Mouse (Mus musculus) embryonic facial prominence, embryonic 11.5 days (tissue): ENCODE measurements around the gene 9930022D16Rik. TPM values are rescaled to one million over a fixed set of nuclear protein-coding genes. Genes with fewer than 3 reads are reported as not detected.

Experiments used
- ATAC-seq: fragments of 200-750 bp; cut with Nextera tagmentation; replicated peaks from 2 replicates; pipeline ENCODE4 v1.8.0; 2017; ENCODE audit warnings: low read depth; ENCODE audit not compliant: insufficient number of reproducible peaks, low FRiP score, low TSS enrichment
- DNase-seq: peaks from one replicate; pipeline ENCODE4 v3.0.0-alpha.2; 2015; ENCODE audit warnings: low spot score
- H3K27ac ChIP-seq: fragments of 300-500 bp; sonication (generic); replicated peaks from 2 replicates; pipeline ENCODE4 v1.5.1; 2014; ENCODE audit warnings: mild to moderate bottlenecking, low read depth, low read length, control low read depth
- H3K27me3 ChIP-seq: fragments of 300-500 bp; sonication (generic); 2 replicates; pipeline ENCODE4 v1.6.1; 2014; ENCODE audit warnings: mild to moderate bottlenecking, low read length, moderate library complexity, mixed read lengths; ENCODE audit not compliant: control insufficient read depth, insufficient read depth
- H3K36me3 ChIP-seq: fragments of 300-500 bp; sonication (generic); replicated peaks from 2 replicates; pipeline ENCODE4 v1.6.1; 2014; ENCODE audit warnings: low read depth, mild to moderate bottlenecking, low read length, moderate library complexity, mixed read lengths; ENCODE audit not compliant: control insufficient read depth, insufficient read depth
- H3K4me1 ChIP-seq: fragments of 300-500 bp; sonication (generic); 2 replicates; pipeline ENCODE4 v1.6.1; 2014; ENCODE audit warnings: low read length, mixed read lengths; ENCODE audit not compliant: control insufficient read depth, insufficient read depth
- H3K4me2 ChIP-seq: fragments of 300-500 bp; sonication (generic); 2 replicates; pipeline ENCODE4 v1.6.1; 2014; ENCODE audit warnings: low read depth, mild to moderate bottlenecking, control low read depth, low read length, moderate library complexity
- H3K4me3 ChIP-seq: fragments of 300-500 bp; sonication (generic); 2 replicates; pipeline ENCODE4 v1.5.1; 2014; ENCODE audit warnings: low read depth, low read length, control low read depth
- H3K9ac ChIP-seq: fragments of 300-500 bp; sonication (generic); replicated peaks from 2 replicates; pipeline ENCODE4 v1.6.1; 2014; ENCODE audit warnings: mild to moderate bottlenecking, control low read depth, low read length
- H3K9me3 ChIP-seq: fragments of 300-500 bp; sonication (generic); replicated peaks from 2 replicates; pipeline ENCODE4 v1.6.1; 2016; ENCODE audit warnings: mild to moderate bottlenecking, low read length, inconsistent platforms, mixed read lengths; ENCODE audit not compliant: control insufficient read depth
- WGBS: fragments of 180-500 bp; shearing (Covaris S2); extraction: QIAGEN DNeasy Blood & Tissue Kit; methylation state at CpG from one replicate; pipeline ENCODE4 v1.1.7; 2014; 5-methylcytosine and 5-hydroxymethylcytosine counted together
- polyA plus RNA-seq: library from polyadenylated mRNA; unstranded; fragments of >200 nt; fragmentation: Nextera tagmentation; extraction: Ambion mirVana; gene quantifications from 2 replicates; pipeline ENCODE4 v1.2.1, GENCODE M21; 2014

9930022D16Rik gene
- polyA plus RNA-seq = not detected in 2 replicates

GRCm38 (mm10) chr11:109413617-109414016 lies at the start of gene 9930022D16Rik:
Gene 9930022D16Rik, plus strand, starts transcription at chr11:109413917.
- H3K27me3 ChIP-seq = no peaks in the 10 kb centered on the region
- no peak within 1 kb of the TSS for H3K4me2 ChIP-seq
- no peaks in the 10 kb centered on the region for H3K36me3 ChIP-seq
- H3K4me1 ChIP-seq = no peaks in the 10 kb centered on the region
- no peaks in the 10 kb centered on the region for H3K9me3 ChIP-seq
- ATAC-seq = no peak
- H3K9ac ChIP-seq = no peak within 1 kb of the TSS
- H3K27ac ChIP-seq = no peak within 1 kb of the TSS
- WGBS = 78% methylated on average over 6 of the region's 6 CpGs
- no peak for DNase-seq
- H3K4me3 ChIP-seq = no peak within 1 kb of the TSS

DNA sequence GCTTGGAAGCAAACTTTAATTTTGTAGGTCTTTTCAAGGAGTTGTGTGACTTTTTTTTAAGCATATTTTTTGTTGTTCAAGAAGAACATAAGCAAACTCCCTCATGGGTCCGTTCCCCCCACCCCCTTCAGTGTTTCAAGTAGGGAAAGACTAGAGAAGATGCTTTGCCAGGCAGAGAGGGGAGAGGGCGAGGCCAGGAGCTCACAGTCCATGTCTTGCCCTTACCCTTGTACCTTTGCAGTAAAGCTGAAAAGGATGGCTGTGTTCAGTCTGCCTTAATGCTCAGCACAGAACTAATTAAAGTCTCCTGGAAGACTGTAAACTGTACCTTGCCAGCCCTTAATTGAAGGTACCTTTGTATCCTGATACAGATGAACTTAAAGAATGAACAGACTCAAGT lies 49.4 kb upstream of the 9930022D16Rik start:
- H3K9ac ChIP-seq = no peak overlapping the region
- no peaks in the 10 kb centered on the region; the same call in 1 of the 2 replicates for H3K36me3 ChIP-seq
- peak overlapping the region; percentile 1; the same call in 1 of the 2 replicates for H3K4me2 ChIP-seq
- no peak for ATAC-seq
- H3K27ac ChIP-seq = no peak overlapping the region
- 0 out of 2 replicates have a peak overlapping the region, but pooled peaks have one; percentile 3 for H3K4me3 ChIP-seq
- H3K4me1 ChIP-seq = no peaks in the 10 kb centered on the region
- no peak for DNase-seq
- 66% methylated on average over 2 of the region's 2 CpGs for WGBS
- no peaks in the 10 kb centered on the region for H3K27me3 ChIP-seq
- H3K9me3 ChIP-seq = no peaks in the 10 kb centered on the region

DNA sequence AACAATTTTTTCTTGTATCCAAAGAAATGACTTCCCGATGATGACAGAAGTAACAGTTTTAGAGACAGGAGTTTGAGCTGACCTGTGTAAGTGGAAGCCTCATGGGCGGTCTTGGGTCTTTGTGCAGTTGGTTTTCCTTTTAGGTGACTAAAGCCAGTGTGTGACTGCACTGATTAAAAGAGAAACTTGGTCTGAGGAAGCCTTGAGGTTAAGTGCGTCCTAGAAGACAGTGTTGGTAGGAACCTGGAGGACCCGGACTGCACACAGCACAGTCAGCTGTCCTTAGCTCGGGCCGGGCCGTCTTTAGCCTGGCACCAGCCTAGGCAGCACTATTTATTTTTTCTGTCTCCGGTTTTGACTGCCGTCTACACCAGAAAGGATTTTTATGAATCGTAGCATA lies 48.8 kb upstream of the 9930022D16Rik start:
- DNase-seq = no peak
- 76% methylated on average over 10 of the region's 10 CpGs for WGBS
- no peak for ATAC-seq
- Histone ChIP-seq H3K4me1 (no peaks in the 10 kb centered on the region), H3K4me3 (0 out of 2 replicates have a peak overlapping the region, but pooled peaks have one; percentile 3), H3K27ac (no peak overlapping the region), H3K9ac (no peak overlapping the region), H3K36me3 (no peaks in the 10 kb centered on the region; the same call in 1 of the 2 replicates), H3K27me3 (no peaks in the 10 kb centered on the region), H3K9me3 (no peaks in the 10 kb centered on the region), H3K4me2 (no peak overlapping the region)

- Histone ChIP-seq H3K4me3 (no peak overlapping the region), H3K4me2 (no peak overlapping the region), H3K27ac (no peak overlapping the region), H3K36me3 (no peaks in the 10 kb centered on the region; the same call in 1 of the 2 replicates), H3K9me3 (no peaks in the 10 kb centered on the region), H3K9ac (no peak overlapping the region), H3K4me1 (no peaks in the 10 kb centered on the region), H3K27me3 (no peaks in the 10 kb centered on the region)
- DNase-seq (no peak), ATAC-seq (no peak)
- 93% methylated on average over 5 of the region's 5 CpGs for WGBS
Observed at GRCm38 (mm10) chr11:109365818-109366217, 47.9 kb upstream of the 9930022D16Rik start.

DNA sequence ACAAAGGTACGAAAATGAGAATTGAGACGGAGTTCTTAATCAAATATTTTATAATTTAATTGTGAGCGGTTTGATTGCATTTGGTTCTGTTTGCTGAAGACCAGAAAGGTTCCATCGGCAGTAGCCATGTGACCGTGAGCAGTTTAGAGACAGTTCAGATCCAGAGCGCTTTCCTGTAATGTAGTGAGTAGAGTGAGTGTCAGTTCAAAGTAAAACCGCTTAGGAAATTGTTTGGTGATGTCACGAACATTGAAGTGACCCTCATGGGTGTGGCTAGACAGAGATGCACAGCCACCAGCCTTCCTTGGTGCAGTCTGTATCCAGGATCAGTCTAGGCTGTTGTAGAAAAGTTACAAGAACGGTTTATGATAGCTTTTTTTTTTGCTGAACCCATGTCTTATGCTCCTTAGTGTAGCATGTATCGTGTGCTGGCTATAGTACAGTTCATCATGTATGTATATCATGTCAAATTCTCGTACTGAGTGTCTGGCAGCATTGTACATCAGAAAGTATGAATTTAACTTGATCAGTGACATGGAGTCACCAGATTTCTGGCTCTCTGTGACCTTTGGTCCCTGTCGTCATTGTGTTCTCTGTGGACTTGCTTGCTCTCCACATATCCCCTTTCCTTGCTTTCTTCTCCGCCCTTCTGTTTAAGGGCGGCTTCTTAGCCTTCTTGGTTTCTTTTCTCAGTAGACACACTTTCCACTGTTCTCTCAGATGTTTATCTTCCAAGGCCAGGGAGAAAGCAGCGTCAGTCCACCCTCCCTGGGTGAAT lies 46.7 kb upstream of the 9930022D16Rik start:
- no peak overlapping the region for H3K9ac ChIP-seq
- H3K27ac ChIP-seq = no peak overlapping the region
- 84% methylated on average over 15 of the region's 15 CpGs for WGBS
- H3K4me1 ChIP-seq = no peaks in the 10 kb centered on the region
- no peak overlapping the region for H3K4me3 ChIP-seq
- no peaks in the 10 kb centered on the region for H3K27me3 ChIP-seq
- H3K4me2 ChIP-seq = no peak overlapping the region
- no peaks in the 10 kb centered on the region; the same call in 1 of the 2 replicates for H3K36me3 ChIP-seq
- DNase-seq (no peak), ATAC-seq (no peak)
- no peaks in the 10 kb centered on the region for H3K9me3 ChIP-seq

- H3K27ac ChIP-seq = no peak overlapping the region
- ATAC-seq = no peak
- no peak overlapping the region for H3K4me2 ChIP-seq
- no peaks in the 10 kb centered on the region for H3K27me3 ChIP-seq
- no peaks in the 10 kb centered on the region; the same call in 1 of the 2 replicates for H3K36me3 ChIP-seq
- 88% methylated on average over 3 of the region's 3 CpGs for whole genome bisulfite sequencing
- no peak for DNase-seq
- H3K9me3 ChIP-seq = no peaks in the 10 kb centered on the region
- no peak overlapping the region for H3K9ac ChIP-seq
- no peaks in the 10 kb centered on the region for H3K4me1 ChIP-seq
- no peak overlapping the region for H3K4me3 ChIP-seq
Observed at GRCm38 (mm10) chr11:109369026-109369637, 44.6 kb upstream of the 9930022D16Rik start.

- H3K9ac ChIP-seq = no peak overlapping the region
Observed at GRCm38 (mm10) chr11:109375412-109375811, 38.3 kb upstream of the 9930022D16Rik start.

More at GRCm38 (mm10) chr11:109375412-109375811, 38.3 kb upstream of the 9930022D16Rik start:
- no peaks in the 10 kb centered on the region for H3K9me3 ChIP-seq
- DNase-seq (no peak), ATAC-seq (no peak)
- H3K36me3 ChIP-seq = no peaks in the 10 kb centered on the region; the same call in 1 of the 2 replicates
- 76% methylated on average over 7 of the region's 7 CpGs for WGBS
- H3K27ac ChIP-seq = no peak overlapping the region
- no peaks in the 10 kb centered on the region for H3K27me3 ChIP-seq
- H3K4me3 ChIP-seq = no peak overlapping the region
- no peak overlapping the region for H3K4me2 ChIP-seq
- peaks cover 3% of the 10 kb centered on the region; the same call in 1 of the 2 replicates for H3K4me1 ChIP-seq
